Mouse (Mus musculus) ovary, postnatal 36 days (tissue): ENCODE results near the gene Nek9.
"Not testable (repeated sequence)": the region's sequence is repeated elsewhere in the genome, so short reads cannot be mapped to it uniquely, and the experiment has no call there.

Experiments
- DNase-seq: peaks from one replicate; pipeline ENCODE4 v3.0.0; 2022; ENCODE audit warnings: low spot score, mixed read lengths

The Nek9 gene

DNA sequence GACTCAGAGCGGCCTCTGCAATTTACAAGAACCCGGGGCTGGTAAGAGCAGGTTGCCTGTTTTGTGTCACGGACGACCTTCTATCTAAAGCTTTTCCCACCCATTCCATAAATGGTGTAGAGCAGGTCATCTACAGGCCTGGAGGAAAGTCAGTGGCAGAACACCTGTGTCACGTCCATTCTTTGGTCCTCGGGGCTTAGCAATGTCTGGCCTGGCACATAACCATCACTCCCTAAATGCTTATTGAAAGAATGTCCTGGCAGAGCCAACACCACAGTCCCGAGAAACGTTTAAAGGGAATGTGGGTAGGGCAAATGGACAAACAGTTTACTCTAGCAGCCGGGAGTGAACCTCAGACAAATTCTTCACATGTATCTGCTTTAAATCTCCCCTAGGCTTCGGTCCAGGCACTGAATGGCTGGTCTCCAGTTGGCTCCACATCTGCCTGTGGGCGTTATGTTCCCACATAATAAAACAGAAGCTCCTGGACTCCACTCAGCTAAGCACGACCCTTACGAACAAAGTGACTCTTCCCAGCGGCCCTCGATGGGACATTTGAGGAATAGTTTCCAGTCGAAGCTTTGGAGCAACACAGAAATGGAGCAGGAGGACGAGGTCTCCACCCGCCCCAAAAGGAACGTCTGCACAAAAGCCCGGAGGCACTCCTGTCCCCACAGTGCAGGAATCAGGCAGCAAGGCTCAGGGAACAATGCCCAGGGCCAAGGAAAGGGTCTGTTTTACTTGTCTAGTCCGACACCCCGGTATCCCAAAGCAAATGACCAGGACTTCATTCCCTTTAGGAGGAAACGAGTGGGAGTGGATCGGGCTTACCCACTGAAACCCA is 49.8 kb downstream of the Nek9 start:
- DNase-seq, result no peak

DNA sequence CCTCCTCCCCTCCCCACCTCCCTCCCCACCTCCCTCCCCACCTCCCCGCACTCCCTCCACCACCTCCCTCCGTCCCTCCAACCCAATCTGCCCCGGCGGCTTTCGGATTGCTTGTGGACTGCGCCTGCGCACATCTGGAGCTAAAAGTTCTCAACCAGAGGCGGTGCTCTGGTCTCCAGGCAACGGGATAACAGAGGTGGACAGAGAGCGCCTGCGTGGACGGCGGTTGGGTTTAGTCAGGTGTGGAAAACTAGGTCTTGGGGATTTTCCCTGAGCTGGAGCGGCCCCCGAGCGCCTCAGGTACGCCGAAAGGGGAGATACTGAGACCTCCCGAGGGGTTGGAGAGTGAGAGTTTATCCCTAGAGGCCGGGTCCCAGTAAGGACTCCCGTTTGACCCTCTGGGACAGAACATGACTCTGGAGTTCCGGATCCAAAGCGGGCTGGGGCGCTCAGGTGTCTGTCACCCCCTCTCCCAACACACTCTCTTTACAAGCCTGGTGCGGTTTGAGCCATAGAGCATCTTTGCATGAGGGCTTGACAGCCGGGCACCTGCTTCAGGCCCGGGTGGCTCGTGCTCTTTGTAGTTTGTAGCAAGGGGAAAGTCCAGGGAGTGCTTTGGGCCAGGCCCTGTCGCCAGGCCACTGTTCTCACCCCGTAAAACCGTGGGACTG is 50.5 kb downstream of the Nek9 start, which contains the start of gene Zc2hc1c:
Gene Zc2hc1c, plus strand, starts transcription at position 106 of the 671 bp plus-strand sequence.
- DNase-seq, result peak; percentile 88

DNA sequence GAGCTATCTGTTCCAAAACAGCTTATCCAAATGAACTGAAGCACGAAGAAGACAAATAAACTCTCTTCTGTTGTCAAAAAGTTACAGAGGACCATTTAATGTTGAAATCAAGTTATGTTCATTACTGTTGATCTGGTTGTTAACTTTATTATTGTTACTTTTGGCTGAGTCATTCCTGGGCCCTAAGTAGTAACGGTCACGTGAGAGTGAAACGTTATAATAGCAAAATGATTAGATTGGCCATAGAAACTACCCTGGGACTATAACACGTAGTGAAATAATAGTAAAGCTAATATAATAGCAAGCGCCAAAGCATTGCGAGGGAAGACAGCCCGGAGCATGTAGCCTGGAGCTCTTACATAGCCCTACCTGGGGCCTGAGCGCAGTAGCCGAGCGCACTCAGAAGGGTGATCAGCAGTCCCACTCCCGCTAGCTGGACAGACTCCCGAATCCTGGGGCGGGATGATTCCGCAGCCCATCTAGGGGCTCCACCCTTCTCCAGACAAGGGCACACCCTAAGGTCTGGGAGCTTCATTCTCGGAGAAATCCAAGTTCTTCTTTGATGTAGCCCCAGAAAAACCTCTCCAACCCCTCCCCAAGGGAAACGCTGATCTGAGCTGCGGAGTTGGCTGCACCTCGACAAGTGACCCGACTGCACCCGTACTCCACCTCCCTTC is 51.2 kb downstream of the Nek9 start, which contains the start of gene Acyp1:
Gene Acyp1, minus strand, starts transcription at position 630 of the 677 bp plus-strand sequence.
- DNase-seq, result peak; percentile 50

DNA sequence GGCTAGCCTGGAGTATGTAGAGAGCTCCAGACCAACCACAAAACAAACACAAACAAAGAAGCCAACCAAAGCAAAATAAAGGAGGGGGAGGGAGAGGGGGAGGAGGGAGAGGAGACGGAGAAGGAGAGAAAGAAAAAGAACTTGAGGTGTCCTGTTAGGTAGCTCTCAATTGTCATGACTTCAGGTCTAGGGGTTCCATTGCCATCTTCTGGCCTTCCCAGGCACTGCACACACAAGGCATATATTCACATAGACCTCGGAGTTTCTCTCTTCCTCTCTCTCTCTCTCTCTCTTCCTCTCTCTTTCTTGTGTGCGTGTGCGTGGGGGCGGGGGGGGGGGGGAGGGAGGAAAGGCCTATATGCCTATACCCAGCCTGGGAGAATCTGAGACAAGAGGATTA is 52.2 kb downstream of the Nek9 start:
- no peak for DNase-seq

DNA sequence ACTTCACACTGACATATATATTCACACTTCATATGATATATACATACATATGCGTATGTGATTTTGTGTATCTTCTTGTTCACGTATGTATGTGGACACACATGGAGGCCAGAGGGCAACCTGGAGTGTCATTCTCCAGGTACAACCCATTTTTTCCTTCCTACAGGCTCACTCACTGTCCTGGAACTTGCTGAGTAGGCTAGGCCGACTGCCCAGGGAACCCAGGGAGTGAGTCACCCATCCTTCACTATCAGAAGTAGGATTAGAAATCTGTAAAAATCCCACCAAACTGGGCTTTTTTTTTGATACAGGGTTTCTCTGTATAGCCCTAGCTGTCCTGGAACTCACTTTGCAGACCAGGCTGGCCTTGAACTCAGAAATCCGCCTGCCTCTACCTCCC is 54.2 kb downstream of the Nek9 start:
- DNase-seq, result no peak

DNA sequence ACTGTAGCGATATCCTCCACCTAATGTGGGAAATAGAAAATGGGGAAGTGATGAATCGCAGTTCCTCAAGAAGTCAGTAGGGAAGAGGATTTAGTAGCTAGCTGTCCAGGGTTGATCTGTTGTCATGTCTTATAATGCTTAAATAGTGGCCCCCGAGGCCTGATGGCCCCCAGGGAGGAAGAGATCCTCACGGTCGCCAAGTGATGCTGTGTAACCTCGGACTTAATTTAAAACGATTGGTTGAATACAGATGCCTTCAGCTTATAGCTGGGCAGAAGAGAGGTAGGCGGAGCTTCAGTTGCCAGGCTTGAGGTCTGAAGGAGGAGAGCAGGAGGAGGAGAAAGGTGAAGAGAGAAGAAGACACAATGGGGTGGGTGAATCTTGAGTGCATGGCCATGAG is 54.8 kb downstream of the Nek9 start:
- DNase-seq, result no peak

DNA sequence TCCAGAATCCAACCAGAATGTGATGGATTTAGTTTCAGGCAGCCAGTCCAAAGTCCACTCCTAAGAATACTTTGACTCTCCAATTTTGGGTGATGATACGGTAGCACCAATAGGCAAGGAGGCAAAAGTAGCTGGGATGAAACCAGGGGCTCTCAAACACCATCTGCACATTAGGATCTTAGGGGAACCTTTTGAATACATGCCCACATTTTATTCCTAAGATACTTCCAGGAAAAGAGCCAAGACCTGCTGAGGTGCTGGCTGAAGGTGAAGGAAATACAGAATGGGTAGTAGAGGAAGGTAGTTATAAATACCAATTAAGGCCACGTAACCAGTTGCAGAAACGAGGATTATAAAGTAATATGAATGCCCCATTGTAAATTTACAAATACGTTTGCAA is 57.4 kb downstream of the Nek9 start:
- DNase-seq, result not testable (repeated sequence)

DNA sequence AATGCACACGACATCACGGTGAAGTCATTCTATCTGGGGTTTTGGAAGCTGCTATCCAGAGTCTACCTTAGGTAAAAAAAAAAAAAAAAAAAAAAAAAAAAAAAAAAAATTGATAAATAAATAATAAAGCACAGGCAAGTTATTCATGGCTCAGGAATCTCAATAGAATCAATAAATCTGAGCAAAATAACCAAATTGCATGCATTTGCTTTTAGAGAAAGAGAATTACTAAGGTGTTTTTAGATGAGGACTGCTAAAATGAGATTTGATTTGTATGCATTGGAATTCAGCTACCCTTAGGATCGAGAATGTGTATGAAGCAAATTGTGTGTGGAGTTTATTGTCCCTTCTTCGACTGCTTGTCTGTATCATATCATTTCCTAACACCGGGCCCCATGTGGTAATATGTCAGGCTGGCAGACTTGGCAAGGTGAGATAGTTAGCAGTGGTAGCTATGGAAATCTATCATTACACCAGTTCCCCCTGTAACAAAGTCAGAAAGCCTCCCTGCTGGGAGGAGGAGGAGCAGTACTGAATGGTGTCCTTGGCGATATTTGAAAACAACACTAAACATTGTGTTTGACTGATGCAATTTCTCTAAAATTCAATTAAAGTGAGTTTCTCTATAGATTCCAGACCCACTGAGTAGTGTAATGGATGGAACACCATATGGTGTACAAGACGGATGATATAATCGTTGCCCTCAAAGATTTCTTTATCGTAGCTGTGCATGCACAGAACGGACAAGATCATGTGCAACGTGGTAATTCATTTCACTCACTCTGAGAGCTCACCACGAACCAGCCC is 58.1 kb downstream of the Nek9 start:
- DNase-seq, result no peak

DNA sequence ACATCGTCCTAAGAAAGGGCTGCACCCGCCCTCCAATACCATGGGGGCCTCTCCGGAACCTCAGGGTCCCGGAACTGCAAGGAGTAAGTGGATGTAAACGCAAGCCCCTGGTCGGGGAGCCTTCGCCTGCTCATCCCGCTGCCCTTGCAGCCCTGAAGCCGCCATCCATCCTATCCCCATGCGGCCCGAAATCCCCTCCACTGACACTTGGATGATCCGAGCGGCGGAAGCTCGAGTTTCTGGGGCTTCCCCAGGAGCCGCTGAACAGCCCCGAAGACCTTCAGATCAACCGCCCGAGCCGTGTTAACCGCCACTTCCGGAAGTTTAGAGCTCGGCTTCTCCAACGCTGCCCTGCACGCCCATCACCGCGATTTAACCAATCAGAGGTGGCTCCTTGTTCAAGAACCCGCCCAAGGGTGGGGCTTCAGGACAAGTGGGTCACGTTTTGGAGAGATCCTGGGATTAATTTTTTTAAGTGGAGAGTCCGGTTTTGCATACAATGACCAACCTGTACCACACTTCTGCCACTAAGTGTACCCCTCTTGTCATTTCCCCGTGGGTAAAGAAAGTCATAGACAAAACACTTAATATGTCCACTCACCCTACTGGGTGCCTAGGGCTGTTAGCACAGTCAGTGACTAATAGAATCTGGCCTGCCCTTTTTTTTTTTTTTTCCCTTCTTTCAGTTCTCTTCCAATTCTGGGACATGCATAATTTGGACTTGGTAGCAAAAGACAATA is 58.9 kb downstream of the Nek9 start:
- DNase-seq, result peak; percentile 96

DNA sequence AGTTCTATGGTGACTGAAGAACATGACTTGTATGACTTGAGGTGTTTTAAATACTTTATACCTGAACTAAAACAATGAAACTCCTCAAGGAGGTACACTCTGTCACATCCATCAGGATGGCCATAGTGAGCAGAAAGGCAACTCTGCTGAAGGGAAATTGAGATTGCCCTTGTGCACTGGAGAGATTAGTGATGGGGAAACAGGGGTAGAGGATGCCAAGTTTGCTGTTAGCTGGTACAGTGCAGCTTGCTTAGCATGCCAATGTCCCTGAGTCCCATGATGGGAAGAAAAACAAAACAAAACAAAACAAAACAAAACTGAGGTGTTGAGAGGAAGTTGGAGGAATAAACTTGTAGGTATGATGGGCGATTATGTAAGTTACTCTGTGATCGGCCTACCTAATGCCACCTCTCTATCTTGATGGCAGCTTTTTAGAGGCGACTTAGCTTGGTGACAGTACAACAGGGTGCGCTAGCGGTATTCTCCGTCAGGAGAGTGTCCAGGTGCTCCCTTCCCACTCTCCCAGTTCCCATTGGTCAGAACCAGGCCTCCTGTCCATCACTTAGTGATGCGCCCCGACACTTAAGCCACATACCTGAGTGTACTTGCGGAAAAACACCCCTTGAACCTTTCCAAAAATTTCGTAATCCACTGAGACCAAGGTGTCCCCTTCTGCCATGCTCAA is 59.6 kb downstream of the Nek9 start:
- no peak for DNase-seq

DNA sequence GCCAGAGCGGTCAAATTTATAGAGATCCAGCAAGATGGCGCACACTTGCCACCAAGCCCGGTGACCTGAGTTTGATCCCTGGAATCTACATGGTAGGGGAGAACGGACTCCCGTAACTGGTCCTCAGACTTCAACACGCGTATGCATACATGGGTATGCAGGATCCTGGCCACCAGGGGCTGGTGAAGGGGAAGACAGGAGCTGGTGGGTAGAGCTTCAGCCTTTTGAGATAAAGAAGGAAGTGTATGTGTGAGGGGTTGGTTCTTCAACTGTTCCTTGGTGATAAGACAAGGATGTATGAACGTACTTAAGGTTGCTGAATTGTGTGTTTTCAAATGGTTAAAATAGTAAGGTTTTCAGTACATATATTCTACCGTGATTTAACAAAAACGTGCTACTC is 60.2 kb downstream of the Nek9 start:
- DNase-seq, result no peak

DNA sequence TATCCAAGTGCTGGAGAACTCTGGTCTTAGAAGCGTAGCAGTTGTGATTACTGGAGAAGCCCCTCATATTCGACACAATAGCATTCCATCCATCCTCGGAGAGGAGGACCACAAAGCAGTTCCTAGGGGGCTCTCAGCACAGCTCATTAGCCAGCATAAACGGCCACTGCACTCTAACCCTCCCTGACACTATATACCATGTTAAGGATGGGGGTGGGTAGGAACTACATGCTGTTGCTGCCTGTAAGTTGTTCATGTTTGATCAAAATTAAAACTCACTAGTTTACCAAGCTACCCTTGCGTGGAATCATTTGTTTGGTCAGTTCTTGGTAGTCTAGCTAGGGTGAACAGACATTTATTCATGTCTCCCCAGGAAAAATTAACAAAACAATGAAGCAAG is 62.9 kb downstream of the Nek9 start:
- DNase-seq, result no peak

DNA sequence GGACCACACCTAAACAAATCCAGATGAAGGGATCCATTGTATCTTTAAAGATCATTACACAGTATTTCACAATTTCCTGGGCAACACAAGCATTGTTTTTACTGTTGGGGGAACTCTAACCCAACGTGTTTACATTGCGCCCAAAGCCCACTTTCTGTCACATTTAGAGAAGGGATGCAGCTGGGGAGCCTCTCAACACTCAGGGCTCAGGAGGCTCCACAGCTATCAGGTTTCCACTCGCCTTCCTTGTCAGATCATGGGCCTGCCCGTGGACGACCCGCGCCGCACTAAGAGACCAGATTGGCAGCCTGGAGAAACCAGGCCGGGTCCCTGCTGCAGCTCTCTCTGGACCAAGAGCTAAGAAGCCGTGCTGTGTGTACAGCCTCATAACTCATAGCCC is 65.7 kb downstream of the Nek9 start:
- DNase-seq, result no peak

DNA sequence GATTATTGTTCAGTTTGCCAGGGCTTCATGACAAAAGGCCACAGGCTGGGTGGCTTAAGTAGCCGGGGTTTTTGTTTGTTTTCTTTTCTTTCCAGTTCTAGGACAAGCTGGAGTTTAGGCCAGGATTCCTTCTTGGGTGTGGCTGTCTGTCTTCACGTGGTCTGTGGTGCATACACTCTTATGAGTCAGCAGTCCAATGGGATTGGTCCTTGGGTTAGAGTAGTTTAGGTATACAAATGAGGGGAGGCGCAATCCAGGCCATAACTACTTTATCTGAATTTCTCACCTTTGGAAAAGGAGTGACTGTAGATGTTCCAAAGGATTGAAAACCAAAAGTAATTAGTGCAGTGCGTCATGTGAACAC is 67.3 kb downstream of the Nek9 start:
- no peak for DNase-seq

DNA sequence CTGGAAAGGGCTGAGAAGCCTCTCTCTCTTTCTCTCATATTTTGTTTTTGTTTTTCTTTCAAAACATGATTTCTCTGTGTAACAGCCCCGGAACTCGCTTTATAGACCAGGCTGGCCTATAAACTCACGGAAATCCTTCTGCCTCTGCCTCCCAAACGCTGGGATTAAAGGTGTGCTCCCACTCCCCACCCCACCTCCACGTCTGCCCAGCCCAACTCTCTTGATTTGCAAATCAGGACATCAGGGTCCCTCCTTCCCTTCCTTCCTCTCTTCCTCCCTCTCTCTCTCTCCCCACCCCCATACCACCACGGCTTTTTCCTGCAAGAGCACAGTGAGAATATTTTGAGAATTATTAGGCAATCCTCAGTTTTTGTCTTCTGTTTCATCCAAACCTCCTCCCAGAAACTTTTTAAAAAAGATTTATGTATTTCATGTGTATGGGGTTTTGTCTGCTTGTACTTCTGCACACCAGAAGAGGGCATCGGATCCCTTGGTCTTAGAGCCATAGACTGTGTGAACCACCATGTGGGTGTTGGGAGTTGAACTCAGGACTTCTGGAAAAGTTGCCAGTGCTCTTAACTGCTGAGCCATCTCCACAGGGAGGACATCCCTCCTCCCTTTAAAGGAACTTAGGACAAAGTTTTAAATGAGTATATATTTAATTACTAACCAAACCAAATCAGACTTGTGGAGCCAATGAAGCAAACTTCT is 67.9 kb downstream of the Nek9 start:
- DNase-seq, result no peak

DNA sequence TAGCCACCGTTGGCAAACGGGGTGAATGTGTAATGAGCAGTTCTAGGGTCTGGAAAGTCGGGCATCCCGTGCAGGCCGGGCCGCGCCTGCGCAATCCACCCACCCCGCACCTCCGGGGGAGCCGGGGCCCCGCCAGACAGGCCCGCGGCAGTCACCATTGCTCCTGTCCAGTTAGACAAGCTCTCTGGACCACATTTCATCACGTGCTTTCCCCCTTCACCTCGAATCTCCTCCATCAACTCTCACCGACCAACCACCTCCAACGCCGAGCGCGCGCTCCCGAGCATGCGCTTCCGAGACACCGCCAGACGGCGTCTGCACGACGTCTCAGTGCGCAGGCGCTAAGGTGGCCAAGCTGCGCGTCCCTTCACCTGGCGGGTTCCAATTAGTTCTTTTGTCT is 68.8 kb downstream of the Nek9 start, which contains the start of gene Mlh3:
Gene Mlh3, minus strand, starts transcription at position 281 of the 400 bp plus-strand sequence.
- DNase-seq, result peak; percentile 84

DNA sequence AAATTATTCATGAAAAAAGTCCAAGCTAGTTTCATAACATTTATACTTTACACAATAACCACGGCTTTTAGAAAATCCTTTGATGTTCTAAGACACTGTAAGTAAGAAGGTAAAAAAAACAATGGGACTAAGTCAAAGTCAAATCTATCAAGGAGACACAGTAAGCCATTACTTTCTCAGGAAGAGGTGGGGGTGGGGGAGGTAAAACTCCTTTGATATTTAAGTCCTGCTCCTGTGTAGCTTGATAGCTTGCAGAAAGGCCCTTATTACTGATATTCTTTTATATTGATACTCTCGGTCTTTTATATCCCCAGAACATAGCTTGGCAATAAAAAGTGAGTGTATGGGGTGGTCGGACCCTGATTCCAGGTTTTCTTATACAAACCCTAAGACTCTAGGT is 69.3 kb downstream of the Nek9 start:
- no peak for DNase-seq

DNA sequence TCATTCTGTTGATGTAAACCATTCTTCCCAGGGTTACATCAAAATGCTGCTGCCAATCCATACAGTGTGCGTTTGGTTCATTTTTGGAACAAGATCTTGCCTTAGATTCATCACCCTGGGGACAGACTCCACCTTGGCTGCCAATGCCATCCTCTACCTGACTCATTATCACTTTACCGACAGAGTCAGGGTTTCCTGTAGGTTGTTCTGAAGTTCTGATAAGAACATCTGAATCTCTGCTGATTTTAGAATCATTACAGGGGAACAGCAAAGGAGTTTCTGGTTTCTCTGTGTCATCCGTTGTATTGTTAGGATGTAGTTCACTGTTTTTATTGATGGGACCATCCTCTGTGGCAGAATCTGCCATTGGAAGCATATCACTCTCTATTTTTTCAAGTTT is 72.9 kb downstream of the Nek9 start:
- no peak for DNase-seq

DNA sequence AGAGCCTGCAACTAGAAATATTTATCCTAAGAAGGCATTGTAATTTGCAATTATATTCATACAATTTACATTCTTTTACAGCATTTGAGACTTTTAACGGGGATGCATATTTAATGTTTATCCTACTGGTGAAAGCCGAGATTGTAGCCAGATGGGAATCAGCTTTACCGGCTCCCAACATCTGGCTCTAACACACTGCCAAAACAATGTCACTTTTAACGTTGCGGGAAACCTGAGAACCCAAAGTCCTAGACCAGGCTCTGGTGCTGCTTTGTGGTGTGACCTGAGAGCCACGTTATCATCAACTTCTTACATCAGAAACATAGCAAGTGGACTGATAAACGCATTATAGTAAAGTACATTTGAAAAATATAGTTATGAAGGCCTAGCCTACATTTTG is 74.2 kb downstream of the Nek9 start:
- no peak for DNase-seq

DNA sequence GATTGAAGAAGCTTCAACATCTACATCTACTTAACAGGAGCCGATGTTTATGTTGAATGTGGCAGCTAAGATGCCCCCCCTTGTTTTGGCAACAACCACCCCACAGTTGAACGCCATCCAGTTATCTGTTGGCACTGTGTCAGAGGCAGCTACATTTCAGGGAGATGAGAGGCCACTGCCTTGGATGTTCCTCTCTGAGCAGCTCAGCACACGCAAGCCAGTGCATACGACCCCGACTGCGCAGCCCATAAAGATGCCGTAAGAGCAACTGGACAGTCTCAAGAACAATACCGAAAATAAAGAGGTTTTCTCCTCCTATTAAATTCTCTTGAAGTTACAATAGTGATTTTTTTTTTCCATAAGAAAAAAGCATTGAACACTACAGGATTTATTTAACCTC is 74.6 kb downstream of the Nek9 start:
- peak; percentile 13 for DNase-seq
